Mouse (Mus musculus) kidney, postnatal 25 days (tissue): Measurements from ENCODE around the gene Smad9.
A peak's percentile ranks its signal among the peaks of the same experiment; 100 is the strongest.

ENCODE experiments used
- DNase-seq, 2 experiments: peaks; one replicate each; pipeline ENCODE4 v3.0.0; 2021; ENCODE audit warnings: mixed read lengths in 2 of 2

Gene Smad9

DNA sequence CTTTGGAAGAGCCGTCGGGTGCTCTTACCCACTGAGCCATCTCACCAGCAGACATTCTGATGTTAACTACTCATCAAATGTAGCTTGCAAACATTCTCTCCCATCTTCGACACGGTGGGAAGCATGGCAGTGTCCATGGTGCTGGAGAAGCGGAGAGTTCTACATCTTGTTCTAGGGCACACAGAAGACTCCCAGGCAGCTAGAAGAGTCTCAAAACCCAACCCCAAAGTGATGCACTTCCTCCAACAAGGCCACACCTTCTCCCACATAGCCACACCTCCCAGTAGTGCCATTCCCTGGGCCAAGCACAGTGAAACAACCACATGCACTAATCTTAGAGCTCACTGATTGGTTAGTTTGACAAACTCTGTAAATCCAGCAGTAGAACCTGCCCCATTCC is 53.7 kb downstream of the Smad9 start:
- no peak for DNase-seq

DNA sequence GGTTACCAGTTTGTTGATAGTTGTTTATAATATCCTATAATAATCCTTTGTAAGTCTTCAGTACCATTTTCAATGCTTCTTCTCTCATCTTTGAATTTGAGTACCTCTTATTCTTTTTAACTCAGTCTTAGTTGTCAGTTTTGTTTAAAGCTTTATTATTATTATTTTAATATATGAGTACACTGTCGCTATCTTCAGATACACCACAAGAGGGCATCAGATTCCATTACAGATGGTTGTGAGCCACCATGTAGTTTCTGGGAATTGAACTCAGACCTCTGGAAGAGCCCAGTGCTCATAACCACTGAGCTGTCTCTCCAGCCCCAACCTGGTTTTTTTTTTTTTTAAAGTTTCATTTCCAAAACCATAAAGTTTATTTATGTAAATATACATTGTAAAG is 56.2 kb downstream of the Smad9 start:
- no peak for DNase-seq

DNA sequence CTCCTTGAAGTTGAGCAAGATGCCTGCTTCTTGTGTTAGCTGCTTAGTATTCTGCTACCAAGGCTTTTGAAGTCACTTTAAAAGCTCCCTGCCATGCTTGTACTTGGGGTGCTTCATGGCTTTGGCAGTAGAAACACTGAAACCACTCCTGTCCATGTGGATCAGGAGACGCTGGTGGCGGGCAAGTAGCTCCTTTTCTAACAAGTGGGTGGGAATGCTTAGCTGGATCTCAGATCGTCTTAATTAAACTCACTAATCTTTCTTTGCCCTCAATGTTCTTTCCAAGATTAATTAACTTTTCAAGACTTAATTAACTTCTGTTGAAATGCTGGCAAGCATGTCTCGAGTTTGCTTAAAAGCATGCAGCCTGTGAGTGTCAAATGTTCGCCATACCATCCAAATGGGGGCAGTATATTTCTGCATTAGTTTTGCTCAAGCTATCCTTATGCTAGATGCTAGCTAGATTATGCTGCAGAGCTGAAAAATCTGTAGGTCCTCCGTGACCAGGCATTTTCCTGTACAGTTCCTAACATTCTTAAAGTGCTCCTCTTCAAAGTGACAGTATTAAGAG is 58.1 kb downstream of the Smad9 start:
- DNase-seq, result no peak

DNA sequence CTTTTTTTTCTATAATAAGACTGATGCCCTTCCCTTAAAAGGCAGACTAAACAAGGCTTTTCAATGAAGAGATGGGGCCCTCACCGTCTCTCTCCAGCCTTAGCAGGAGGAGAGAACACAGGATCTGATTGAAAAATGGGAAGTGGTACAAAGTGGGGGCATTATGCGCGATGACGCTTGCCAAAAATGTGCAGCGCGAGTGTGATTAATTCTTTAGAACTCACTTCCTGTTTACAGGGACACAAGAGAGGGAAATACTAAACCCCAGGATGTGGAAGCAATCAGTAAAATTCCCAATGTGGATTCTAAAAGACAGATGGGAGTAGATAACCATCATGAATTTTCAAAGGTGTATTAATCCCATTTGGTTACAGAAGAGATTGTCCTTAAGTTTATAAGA is 59.2 kb downstream of the Smad9 start:
- no peak for DNase-seq

DNA sequence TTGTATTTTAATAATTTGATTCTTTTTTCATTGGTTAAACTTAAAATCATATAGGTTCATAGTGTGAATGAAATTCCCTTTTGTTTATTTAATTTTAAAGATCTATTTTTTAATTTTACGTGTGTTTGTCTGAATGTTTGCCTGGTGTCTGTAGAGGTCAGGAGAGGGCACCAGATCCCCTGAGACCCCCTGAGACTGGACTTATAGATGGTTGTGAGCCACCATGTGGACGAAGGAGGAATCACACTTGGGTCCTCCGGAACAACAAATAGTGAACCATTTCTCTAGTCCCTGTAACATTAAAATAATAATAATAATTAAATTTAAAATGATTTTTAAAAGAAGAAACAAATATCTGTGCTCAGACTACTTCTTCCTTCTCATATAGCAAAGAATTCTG is 59.9 kb downstream of the Smad9 start:
- DNase-seq, result peak; percentile 60 to 68

DNA sequence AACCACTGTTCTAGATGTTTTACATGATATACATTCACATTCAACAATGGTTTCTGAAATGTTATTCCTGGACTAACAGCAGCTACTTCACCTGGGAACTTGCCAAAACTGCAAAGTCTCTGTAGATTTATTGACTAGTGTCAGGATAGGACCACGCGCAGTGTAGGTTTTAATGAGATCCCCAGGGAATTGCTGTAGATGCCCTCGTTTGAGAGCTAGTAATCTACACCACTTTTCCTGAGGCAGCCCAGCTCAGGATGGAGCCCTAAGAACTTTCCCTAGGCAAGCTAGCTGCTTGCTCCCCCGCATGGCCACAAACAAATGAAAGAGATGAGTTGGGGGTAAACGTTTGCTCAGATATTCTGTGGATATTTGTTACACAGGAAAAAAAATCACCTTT is 67.1 kb downstream of the Smad9 start:
- no peak for DNase-seq

DNA sequence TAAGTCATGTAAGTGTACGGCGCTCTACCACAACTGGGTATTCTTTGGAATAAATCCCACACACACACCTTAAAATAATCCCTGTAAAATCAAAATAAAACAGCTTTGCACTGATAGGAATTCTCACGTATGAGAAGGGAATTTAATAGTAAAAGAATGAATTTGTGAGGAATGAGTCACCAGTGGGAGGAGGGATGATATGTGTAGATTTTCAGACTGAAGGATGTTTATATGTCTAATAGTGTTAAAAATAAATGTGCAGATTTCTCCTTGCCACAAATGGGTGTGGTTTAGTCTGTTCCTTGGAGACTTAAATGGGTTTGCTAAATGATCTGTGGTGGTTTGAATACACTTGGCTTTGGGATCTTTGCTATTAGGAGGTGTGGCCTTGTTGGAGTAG is 77.1 kb downstream of the Smad9 start:
- DNase-seq, result no peak

DNA sequence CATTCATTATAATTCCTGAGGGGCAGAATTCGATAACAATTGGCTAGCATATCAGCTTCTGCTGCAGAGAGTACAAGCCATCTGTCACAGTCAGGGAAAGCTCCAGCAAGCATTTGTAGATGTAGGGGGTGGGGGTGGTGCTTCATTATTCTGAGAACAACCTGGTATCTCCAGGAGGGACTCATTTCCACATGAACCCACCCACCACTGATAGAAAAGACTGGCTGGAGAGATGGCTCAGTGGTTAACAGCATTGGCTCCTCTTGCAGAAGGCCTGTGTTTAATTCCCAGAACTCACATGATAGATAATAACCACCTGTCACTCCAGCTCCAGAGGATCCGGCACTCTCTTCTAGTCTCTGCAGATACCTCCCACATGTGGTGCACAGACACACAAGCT is 80.0 kb downstream of the Smad9 start:
- no peak for DNase-seq
